Mouse (Mus musculus) forebrain, postnatal 0 days (tissue): ENCODE results near the gene Ppp1r1b. TPM values are rescaled to one million over a fixed set of nuclear protein-coding genes. Genes with fewer than 3 reads are reported as not detected.

Source experiments
- ATAC-seq: fragments of 200-750 bp; cut with Nextera tagmentation; 2 replicates; pipeline ENCODE4 v1.8.0; 2017; ENCODE audit warnings: mild to moderate bottlenecking, moderate library complexity
- DNase-seq: peaks from one replicate; pipeline ENCODE4 v3.0.0-alpha.2; 2015
- H3K27ac ChIP-seq: fragments of 300-500 bp; sonication (generic); 2 replicates; pipeline ENCODE4 v1.5.1; 2014; ENCODE audit warnings: low read depth, mild to moderate bottlenecking, antibody characterized with exemption, low read length, moderate library complexity, mixed read lengths
- H3K27me3 ChIP-seq: fragments of 300-500 bp; sonication (generic); 2 replicates; pipeline ENCODE4 v1.6.1; 2014; ENCODE audit warnings: mild to moderate bottlenecking, low read length, mixed read lengths; ENCODE audit not compliant: insufficient read depth
- H3K36me3 ChIP-seq: fragments of 300-500 bp; sonication (generic); 2 replicates; pipeline ENCODE4 v1.6.1; 2014; ENCODE audit warnings: mild to moderate bottlenecking, moderate library complexity; ENCODE audit not compliant: insufficient read depth
- H3K4me1 ChIP-seq: fragments of 300-500 bp; sonication (generic); 2 replicates; pipeline ENCODE4 v1.6.1; 2014; ENCODE audit warnings: antibody characterized with exemption; ENCODE audit not compliant: insufficient read depth
- H3K4me2 ChIP-seq: fragments of 300-500 bp; sonication (generic); 2 replicates; pipeline ENCODE4 v1.6.1; 2014; ENCODE audit warnings: low read depth, mild to moderate bottlenecking, moderate library complexity
- H3K4me3 ChIP-seq: fragments of 300-500 bp; sonication (generic); 2 replicates; pipeline ENCODE4 v1.5.1; 2014; ENCODE audit warnings: low read depth, low read length, mixed read lengths
- H3K9ac ChIP-seq: fragments of 300-500 bp; sonication (generic); 2 replicates; pipeline ENCODE4 v1.6.1; 2014; ENCODE audit warnings: mild to moderate bottlenecking
- H3K9me3 ChIP-seq: fragments of 300-500 bp; sonication (generic); 2 replicates; pipeline ENCODE4 v1.6.1; 2016; ENCODE audit warnings: low read length
- CTCF ChIP-seq: sonication (generic); IDR thresholded peaks from 2 replicates; pipeline ENCODE4 v1.5.1; 2016; ENCODE audit warnings: antibody characterized with exemption, control low read depth, low read depth
- WGBS: fragments of 180-500 bp; shearing (Covaris S2); extraction: QIAGEN DNeasy Blood & Tissue Kit; methylation state at CpG from one replicate; pipeline ENCODE4 v1.1.7; 2014; 5-methylcytosine and 5-hydroxymethylcytosine counted together
- polyA plus RNA-seq: library from polyadenylated mRNA; unstranded; fragments of >200 nt; fragmentation: Nextera tagmentation; extraction: Ambion mirVana; gene quantifications from 2 replicates; pipeline ENCODE4 v1.2.1, GENCODE M21; 2015
- total RNA-seq: library from RNA; depleted of rRNA; stranded (reverse); fragments of >200 nt; gene quantifications from 2 replicates; pipeline ENCODE4 v1.2.3, GENCODE M21; 2014

Ppp1r1b gene
- total and polyA plus RNA-seq, 2 experiments from 2014 or later: 19.4 to 91.4 TPM

GRCm38 (mm10) chr11:98319544-98319943 lies 28.7 kb upstream of the Ppp1r1b start:
- no peaks in the 10 kb centered on the region for H3K9me3 ChIP-seq
- WGBS: 13% methylated on average over 4 of the region's 4 CpGs
- no peaks in the 10 kb centered on the region for H3K36me3 ChIP-seq
- H3K27ac ChIP-seq: peak overlapping the region; percentile 84
- peaks cover 26% of the 10 kb centered on the region; the same call in 1 of the 2 replicates for H3K4me1 ChIP-seq
- ATAC-seq: no peak
- H3K27me3 ChIP-seq: peaks cover 21% of the 10 kb centered on the region
- no peak overlapping the region; the same call in 1 of the 2 replicates for H3K9ac ChIP-seq
- DNase-seq: no peak
- H3K4me3 ChIP-seq: no peak overlapping the region
- H3K4me2 ChIP-seq: peak overlapping the region; percentile 49; the same call in 1 of the 2 replicates
- no peak for TF ChIP-seq CTCF

- no peak for ATAC-seq
- Histone ChIP-seq H3K27me3 (peaks cover 21% of the 10 kb centered on the region), H3K36me3 (no peaks in the 10 kb centered on the region), H3K4me1 (peaks cover 26% of the 10 kb centered on the region; the same call in 1 of the 2 replicates), H3K27ac (peak overlapping the region; percentile 84), H3K9me3 (no peaks in the 10 kb centered on the region), H3K4me3 (0 out of 2 replicates have a peak overlapping the region, but pooled peaks have one; percentile 17), H3K4me2 (peak overlapping the region; percentile 49), H3K9ac (peak overlapping the region; percentile 35; the same call in 1 of the 2 replicates)
- TF ChIP-seq CTCF: no peak
- no peak for DNase-seq
- 0% methylated on average over 2 of the region's 2 CpGs for whole genome bisulfite sequencing
Measured at GRCm38 (mm10) chr11:98319944-98320343, 28.3 kb upstream of the Ppp1r1b start.

GRCm38 (mm10) chr11:98320381-98320780 lies 27.8 kb upstream of the Ppp1r1b start:
- ATAC-seq (peak; percentile 51), DNase-seq (peak; percentile 58)
- Histone ChIP-seq H3K4me1 (peaks cover 26% of the 10 kb centered on the region; the same call in 1 of the 2 replicates), H3K4me2 (peak overlapping the region; percentile 49), H3K9ac (peak overlapping the region; percentile 52), H3K9me3 (no peaks in the 10 kb centered on the region), H3K27ac (peak overlapping the region; percentile 84), H3K36me3 (no peaks in the 10 kb centered on the region), H3K4me3 (peak overlapping the region; percentile 17; the same call in 1 of the 2 replicates), H3K27me3 (peaks cover 24% of the 10 kb centered on the region)
- no peak for TF ChIP-seq CTCF
- 3% methylated on average over 12 of the region's 12 CpGs for WGBS

GRCm38 (mm10) chr11:98320806-98321676 lies 27.2 kb upstream of the Ppp1r1b start:
- H3K4me2 ChIP-seq: peak overlapping the region; percentile 49
- 2% methylated on average over 30 of the region's 30 CpGs for WGBS
- ATAC-seq (peak; percentile 32; the same call in 1 of the 2 replicates), DNase-seq (peak; percentile 80)
- peak overlapping the region; percentile 84 for H3K27ac ChIP-seq
- peak overlapping the region; percentile 52 for H3K9ac ChIP-seq
- H3K36me3 ChIP-seq: no peaks in the 10 kb centered on the region
- H3K27me3 ChIP-seq: peaks cover 31% of the 10 kb centered on the region
- TF ChIP-seq CTCF: no peak
- peak overlapping the region; percentile 17; the same call in 1 of the 2 replicates for H3K4me3 ChIP-seq
- peaks cover 26% of the 10 kb centered on the region; the same call in 1 of the 2 replicates for H3K4me1 ChIP-seq
- no peaks in the 10 kb centered on the region for H3K9me3 ChIP-seq

- 5% methylated on average over 5 of the region's 5 CpGs for WGBS
- no peak for TF ChIP-seq CTCF
- DNase-seq (no peak), ATAC-seq (no peak)
- H3K36me3 ChIP-seq: no peaks in the 10 kb centered on the region
- H3K27ac ChIP-seq: peak overlapping the region; percentile 84
- H3K4me2 ChIP-seq: peak overlapping the region; percentile 49
- no peaks in the 10 kb centered on the region for H3K9me3 ChIP-seq
- H3K4me1 ChIP-seq: peaks cover 26% of the 10 kb centered on the region; the same call in 1 of the 2 replicates
- H3K27me3 ChIP-seq: peaks cover 31% of the 10 kb centered on the region
- H3K4me3 ChIP-seq: no peak overlapping the region
- H3K9ac ChIP-seq: peak overlapping the region; percentile 52; the same call in 1 of the 2 replicates
Measured at GRCm38 (mm10) chr11:98321677-98322003, 26.6 kb upstream of the Ppp1r1b start.

- no peak for ATAC-seq
- H3K27ac ChIP-seq: 0 out of 2 replicates have a peak overlapping the region, but pooled peaks have one; percentile 9
- no peak for DNase-seq
- 0% methylated on average over 1 of the region's 1 CpGs for WGBS
- peaks cover 31% of the 10 kb centered on the region for H3K27me3 ChIP-seq
- H3K9me3 ChIP-seq: no peaks in the 10 kb centered on the region
- H3K4me2 ChIP-seq: 0 out of 2 replicates have a peak overlapping the region, but pooled peaks have one; percentile 49
- 0 out of 2 replicates have a peak, but pooled peaks cover under 1% of the 10 kb centered on the region for H3K36me3 ChIP-seq
- no peak overlapping the region for H3K4me3 ChIP-seq
- no peak for TF ChIP-seq CTCF
- H3K4me1 ChIP-seq: peaks cover 26% of the 10 kb centered on the region; the same call in 1 of the 2 replicates
- no peak overlapping the region for H3K9ac ChIP-seq
Measured at GRCm38 (mm10) chr11:98322159-98322558, 26.0 kb upstream of the Ppp1r1b start.
